9 mouse cellular contexts compared by ENCODE assay signal in the genomic region with DNA sequence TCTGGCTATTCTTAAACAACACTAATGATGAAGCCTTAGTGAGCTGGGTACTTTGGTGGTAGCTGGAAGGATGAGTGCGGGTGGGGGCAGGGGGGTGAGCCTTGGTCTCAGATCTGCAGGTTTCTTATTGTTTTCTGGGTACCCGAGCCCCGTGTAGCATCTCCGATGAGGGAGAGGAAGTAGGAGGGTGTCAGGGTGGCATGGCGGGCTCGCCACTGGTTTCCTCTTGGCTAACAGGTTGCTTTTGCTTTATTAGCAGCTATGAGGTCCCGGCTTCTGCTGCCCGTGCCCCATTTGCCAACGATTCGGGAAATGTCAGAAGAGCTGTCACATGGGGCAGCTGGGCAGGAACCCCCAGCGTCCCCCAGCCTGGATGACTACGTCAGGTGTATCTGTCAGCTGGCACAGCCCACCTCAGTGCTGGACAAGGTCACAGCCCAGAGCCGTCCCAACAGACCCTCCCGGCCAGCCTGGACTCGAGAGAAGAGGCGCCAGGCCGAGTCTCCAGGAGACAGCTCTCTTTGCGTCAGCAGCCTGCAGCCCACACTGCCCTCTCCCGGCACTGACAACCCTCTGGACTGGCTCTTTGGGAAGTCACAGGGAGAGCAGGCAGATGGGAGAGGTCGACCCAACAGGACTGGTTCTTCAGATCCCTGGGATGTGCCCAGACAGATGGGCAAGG. TPM values are rescaled to one million over a fixed set of nuclear protein-coding genes. Genes with fewer than 3 reads are reported as not detected.
DNase-seq lines count a peak whose midpoint lies in the region; ATAC-seq and TF ChIP-seq lines count a peak whose summit lies in the region.
"Had no signal": no experiment of that assay in that cellular context is flagged by ENCODE, and none has a peak within 500 bp of the region (broad histone marks: within the 10 kb centered on the region; RNA-seq: fewer than 3 reads in every experiment).

No protein-coding gene starts in this region.

- no peak overlapping the region for H3K4me3 ChIP-seq in midbrain, embryonic 11.5 days (ENCODE audit: low read depth, low read length)
- no peak overlapping the region for H3K4me3 ChIP-seq in midbrain, embryonic 13.5 days (replicated peaks)
- peak overlapping the region; percentile 63 for H3K4me3 ChIP-seq in heart, adult 2 months
- H3K4me3 ChIP-seq in kidney, embryonic 15.5 days (replicated peaks): peak overlapping the region; percentile 28
- H3K4me3 ChIP-seq in midbrain, embryonic 16.5 days (ENCODE audit: low read depth, low read length): no peak overlapping the region

- H3K4me1 ChIP-seq in midbrain, embryonic 11.5 days (ENCODE audit: control insufficient read depth, insufficient read depth, low read length): no peaks in the 10 kb centered on the region
- no peaks in the 10 kb centered on the region for H3K4me1 ChIP-seq in midbrain, embryonic 13.5 days (replicated peaks)
- H3K4me1 ChIP-seq in heart, adult 2 months (ENCODE audit: control insufficient read depth, insufficient read depth, low read length): peaks cover 17% of the 10 kb centered on the region
- peaks cover 20% of the 10 kb centered on the region for H3K4me1 ChIP-seq in kidney, embryonic 15.5 days
- H3K4me1 ChIP-seq in midbrain, embryonic 16.5 days (ENCODE audit: control insufficient read depth, insufficient read depth, low read length): no peaks in the 10 kb centered on the region

- no peak overlapping the region for H3K27ac ChIP-seq in midbrain, embryonic 11.5 days (ENCODE audit: low read depth, low read length)
- no peak overlapping the region for H3K27ac ChIP-seq in midbrain, embryonic 13.5 days
- peak overlapping the region; percentile 93 for H3K27ac ChIP-seq in heart, adult 2 months
- H3K27ac ChIP-seq in kidney, embryonic 15.5 days: no peak overlapping the region
- H3K27ac ChIP-seq in midbrain, embryonic 16.5 days (ENCODE audit: low read length): no peak overlapping the region

- DNase-seq in midbrain, embryonic 11.5 days (ENCODE audit: low spot score, missing footprints): peak; percentile 81
- DNase-seq in heart, adult 2 months: peak; percentile 74 to 80
- DNase-seq in lung, postnatal 25 days (ENCODE audit: low spot score): peak; percentile 77
- DNase-seq in spleen, adult 18-20 months: no peak
- DNase-seq in ovary, postnatal 14 days (ENCODE audit: low spot score): no peak

- 82% methylated on average over 20 of the region's 20 CpGs for WGBS in midbrain, embryonic 11.5 days
- 85% methylated on average over 20 of the region's 20 CpGs for WGBS in midbrain, embryonic 13.5 days
- WGBS in heart, adult 2 months: 24% methylated on average over 20 of the region's 20 CpGs
- WGBS in kidney, embryonic 15.5 days: 69% methylated on average over 20 of the region's 20 CpGs
- 74% methylated on average over 20 of the region's 20 CpGs for WGBS in midbrain, embryonic 16.5 days

- TF ChIP-seq EP300 in heart, adult 2 months (IDR thresholded peaks at IDR 0.05; ENCODE audit: insufficient read depth, low read depth, low read length): peak; percentile 59

- no peaks in the 10 kb centered on the region for H3K9me3 ChIP-seq in midbrain, embryonic 11.5 days (ENCODE audit: control insufficient read depth, low read length)
- H3K9me3 ChIP-seq in midbrain, embryonic 13.5 days: no peaks in the 10 kb centered on the region
- no peaks in the 10 kb centered on the region for H3K9me3 ChIP-seq in kidney, embryonic 15.5 days (replicated peaks)
- H3K9me3 ChIP-seq in midbrain, embryonic 16.5 days (replicated peaks; ENCODE audit: control insufficient read depth, low read length, poor library complexity, severe bottlenecking): no peaks in the 10 kb centered on the region

- intact Hi-C loops in heart, adult 2 months (cut with DNase I): loop anchor here (1.0 to 10.0 kb wide), 3 partner anchors 19 to 113 kb away; no protein-coding TSS in a partner anchor

- H3K27me3 ChIP-seq in midbrain, embryonic 11.5 days (ENCODE audit: control insufficient read depth, insufficient read depth, low read length): no peaks in the 10 kb centered on the region
- H3K27me3 ChIP-seq in midbrain, embryonic 13.5 days: no peaks in the 10 kb centered on the region
- no peaks in the 10 kb centered on the region for H3K27me3 ChIP-seq in heart, adult 2 months (ENCODE audit: control insufficient read depth, insufficient read depth, low read length)
- no peaks in the 10 kb centered on the region for H3K27me3 ChIP-seq in kidney, embryonic 15.5 days
- no peaks in the 10 kb centered on the region for H3K27me3 ChIP-seq in midbrain, embryonic 16.5 days (ENCODE audit: control insufficient read depth, insufficient read depth, low read depth, low read length)
- H3K27me3 ChIP-seq: Patski had no signal

- H3K79me2 ChIP-seq in heart, adult 2 months (replicated peaks; ENCODE audit: control insufficient read depth, insufficient read depth, low read length): no peaks in the 10 kb centered on the region

- TF ChIP-seq CTCF in heart, adult 2 months (IDR thresholded peaks at IDR 0.05): peak; percentile 83

- H3K36me3 ChIP-seq in midbrain, embryonic 11.5 days (ENCODE audit: control insufficient read depth, insufficient read depth, low read length): no peaks in the 10 kb centered on the region
- no peaks in the 10 kb centered on the region for H3K36me3 ChIP-seq in midbrain, embryonic 13.5 days
- H3K36me3 ChIP-seq in heart, adult 2 months (ENCODE audit: control insufficient read depth, insufficient read depth, low read length): peaks cover 5% of the 10 kb centered on the region
- H3K36me3 ChIP-seq in kidney, embryonic 15.5 days: no peaks in the 10 kb centered on the region
- no peaks in the 10 kb centered on the region for H3K36me3 ChIP-seq in midbrain, embryonic 16.5 days (ENCODE audit: control insufficient read depth, insufficient read depth, low read length)

- no peak overlapping the region for H3K4me2 ChIP-seq in midbrain, embryonic 11.5 days
- H3K4me2 ChIP-seq in midbrain, embryonic 13.5 days (replicated peaks): no peak overlapping the region
- peak overlapping the region; percentile 38 for H3K4me2 ChIP-seq in kidney, embryonic 15.5 days
- no peak overlapping the region for H3K4me2 ChIP-seq in midbrain, embryonic 16.5 days (ENCODE audit: low read length)

- ATAC-seq in midbrain, embryonic 11.5 days (ENCODE audit: low FRiP score): no peak
- no peak for ATAC-seq in midbrain, embryonic 13.5 days
- ATAC-seq in kidney, embryonic 15.5 days (replicated peaks; ENCODE audit: low FRiP score): no peak
- no peak for ATAC-seq in midbrain, embryonic 16.5 days
- ATAC-seq: Patski had no signal

- no peak overlapping the region for H3K9ac ChIP-seq in midbrain, embryonic 11.5 days (ENCODE audit: low read length)
- H3K9ac ChIP-seq in midbrain, embryonic 13.5 days (replicated peaks): no peak overlapping the region
- peak overlapping the region; percentile 69 for H3K9ac ChIP-seq in heart, adult 2 months (ENCODE audit: low read depth, low read length)
- no peak overlapping the region for H3K9ac ChIP-seq in kidney, embryonic 15.5 days
- H3K9ac ChIP-seq in midbrain, embryonic 16.5 days (ENCODE audit: low read depth, low read length): no peak overlapping the region

- no peak for TF ChIP-seq POLR2A in heart, adult 2 months (IDR thresholded peaks at IDR 0.05; ENCODE audit: insufficient read depth, low read depth, low read length)

RNA-seq across cellular contexts. Expression of gene Depp1, which starts 1.2 kb away (rescaled TPM):
- 6.5 and 6.8 TPM in 2 replicates for polyA plus RNA-seq in midbrain, embryonic 11.5 days (2014; fragmentation: Nextera tagmentation; extraction: Ambion mirVana)
- 5.0 and 6.0 TPM in 2 replicates for polyA plus RNA-seq in midbrain, embryonic 13.5 days (2015; fragmentation: Nextera tagmentation; extraction: Ambion mirVana)
- 10 to 100 TPM; 53.5 to 86.1 TPM for total RNA-seq in heart, adult 2 months (2021)
- polyA plus RNA-seq in heart, adult 2 months (2012; rRNA removed): 32.7 and 53.0 TPM in 2 replicates
- 29.3 and 30.6 TPM in 2 replicates for polyA plus RNA-seq in kidney, embryonic 15.5 days (2015; fragmentation: Nextera tagmentation; extraction: Ambion mirVana)
- 8.4 and 10.8 TPM in 2 replicates for polyA plus RNA-seq in midbrain, embryonic 16.5 days (2015; fragmentation: Nextera tagmentation; extraction: Ambion mirVana)

RNA-seq across cellular contexts. Expression of gene Rassf4, which starts 22.2 kb away (rescaled TPM):
- 41.2 and 42.6 TPM in 2 replicates for polyA plus RNA-seq in midbrain, embryonic 11.5 days (2014; fragmentation: Nextera tagmentation; extraction: Ambion mirVana)
- polyA plus RNA-seq in midbrain, embryonic 13.5 days (2015; fragmentation: Nextera tagmentation; extraction: Ambion mirVana): 15.3 and 21.8 TPM in 2 replicates
- total RNA-seq in heart, adult 2 months (2021): 1 to 10 TPM; 5.8 TPM
- polyA plus RNA-seq in heart, adult 2 months (2012; rRNA removed): 6.4 and 8.9 TPM in 2 replicates
- polyA plus RNA-seq in kidney, embryonic 15.5 days (2015; fragmentation: Nextera tagmentation; extraction: Ambion mirVana): 6.0 and 6.1 TPM in 2 replicates
- polyA plus RNA-seq in midbrain, embryonic 16.5 days (2015; fragmentation: Nextera tagmentation; extraction: Ambion mirVana): 8.3 and 8.7 TPM in 2 replicates

RNA-seq across cellular contexts. Expression of gene Zfp422, which starts 22.8 kb away (rescaled TPM):
- polyA plus RNA-seq in midbrain, embryonic 11.5 days (2014; fragmentation: Nextera tagmentation; extraction: Ambion mirVana): 369 and 397 TPM in 2 replicates
- polyA plus RNA-seq in midbrain, embryonic 13.5 days (2015; fragmentation: Nextera tagmentation; extraction: Ambion mirVana): 237 and 241 TPM in 2 replicates
- 10 to 100 TPM; 14.8 to 19.2 TPM for total RNA-seq in heart, adult 2 months (2021)
- polyA plus RNA-seq in heart, adult 2 months (2012; rRNA removed): 13.1 and 27.8 TPM in 2 replicates
- 184 and 199 TPM in 2 replicates for polyA plus RNA-seq in kidney, embryonic 15.5 days (2015; fragmentation: Nextera tagmentation; extraction: Ambion mirVana)
- polyA plus RNA-seq in midbrain, embryonic 16.5 days (2015; fragmentation: Nextera tagmentation; extraction: Ambion mirVana): 135 and 158 TPM in 2 replicates

Comparison
In these comparisons a context has a peak if more than half of its experiments do, and no peak if none do; other contexts are left out.
1. DNase-seq: peak in midbrain, embryonic 11.5 days (single experiment), heart, adult 2 months (2 of 2) and lung, postnatal 25 days (single experiment); none in spleen, adult 18-20 months (0 of 2) and ovary, postnatal 14 days (single experiment).
2. H3K4me3 ChIP-seq: peak in heart, adult 2 months (single experiment) and kidney, embryonic 15.5 days (single experiment); none in midbrain, embryonic 11.5 days (single experiment), midbrain, embryonic 13.5 days (single experiment) and midbrain, embryonic 16.5 days (single experiment).